Mouse (Mus musculus) spleen, postnatal 14 days (tissue): ENCODE results near the gene Zpbp.

Source experiments
- DNase-seq, 2 experiments: peaks; one replicate each; pipeline ENCODE4 v3.0.0; 2021 to 2022; ENCODE audit warnings: low spot score in 2 of 2

Zpbp gene

DNA sequence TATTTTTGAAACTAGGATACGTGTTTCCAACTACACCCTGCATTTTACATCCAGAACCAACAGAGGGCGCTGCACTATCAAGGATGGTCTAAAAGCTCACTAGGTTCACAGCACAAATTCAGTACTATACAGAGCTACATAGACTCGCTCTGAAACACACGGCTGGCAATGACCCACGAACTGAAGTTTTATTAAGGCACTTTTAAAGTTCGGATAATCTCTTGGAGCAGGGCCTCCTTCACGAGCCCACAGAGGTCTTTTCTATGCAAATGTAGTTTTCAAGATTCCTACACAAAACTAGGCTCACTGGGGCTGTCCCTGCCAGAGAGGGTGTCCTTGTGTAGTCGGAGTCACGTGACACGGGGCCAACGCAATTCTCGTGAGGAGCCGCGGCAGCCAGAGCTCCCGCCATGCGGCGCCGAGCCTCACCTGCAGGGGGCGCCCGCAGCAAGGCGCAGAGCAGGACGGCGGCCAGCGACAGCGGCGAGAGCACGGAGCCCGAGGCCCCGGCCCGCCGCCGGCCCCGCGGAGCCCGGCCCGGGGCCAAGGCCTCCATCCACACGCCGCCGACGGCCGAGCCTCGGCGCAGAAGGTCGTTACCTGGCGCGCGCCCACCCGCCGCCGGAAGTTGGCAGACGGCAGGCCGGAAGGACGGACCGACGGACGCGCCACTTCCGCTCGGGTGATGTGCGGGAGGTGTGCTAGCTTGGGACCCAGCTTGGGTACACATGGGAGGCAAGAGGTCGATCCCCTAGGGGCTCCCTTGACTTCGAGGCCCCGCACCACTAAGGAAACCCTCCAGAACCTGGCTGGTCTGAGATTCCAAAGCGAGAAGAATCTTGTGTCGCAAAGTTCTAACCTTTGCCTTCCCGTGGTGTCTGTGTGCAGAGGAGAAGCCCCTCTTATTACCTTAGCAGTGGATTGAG is at the start of gene Zpbp, which contains the start of gene Spata48:
Zpbp (minus strand) TSS at position 774 of the 926 bp plus-strand sequence.
Spata48 (plus strand) TSS at position 460 of the 926 bp plus-strand sequence.
- peak; percentile 84 to 90 for DNase-seq

DNA sequence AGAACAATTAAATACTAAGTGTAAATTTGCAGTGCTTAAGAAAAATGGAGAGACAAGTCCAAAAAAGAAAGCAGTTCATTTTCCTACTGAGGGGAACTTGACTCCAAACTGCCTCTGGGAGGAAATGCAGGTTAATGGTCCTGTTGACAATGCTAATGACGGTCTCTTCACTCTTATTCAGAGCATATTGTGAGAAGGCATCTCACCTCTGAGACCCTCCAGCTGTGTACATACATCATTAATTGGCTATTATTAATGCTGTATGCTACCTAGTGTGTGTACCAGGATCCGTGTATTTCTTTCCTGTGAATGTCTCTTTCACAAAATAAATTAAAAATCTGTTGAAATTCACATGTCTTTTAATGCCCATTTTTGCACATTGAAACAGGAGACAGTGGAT is 47.2 kb upstream of the Zpbp start:
- DNase-seq: no peak

DNA sequence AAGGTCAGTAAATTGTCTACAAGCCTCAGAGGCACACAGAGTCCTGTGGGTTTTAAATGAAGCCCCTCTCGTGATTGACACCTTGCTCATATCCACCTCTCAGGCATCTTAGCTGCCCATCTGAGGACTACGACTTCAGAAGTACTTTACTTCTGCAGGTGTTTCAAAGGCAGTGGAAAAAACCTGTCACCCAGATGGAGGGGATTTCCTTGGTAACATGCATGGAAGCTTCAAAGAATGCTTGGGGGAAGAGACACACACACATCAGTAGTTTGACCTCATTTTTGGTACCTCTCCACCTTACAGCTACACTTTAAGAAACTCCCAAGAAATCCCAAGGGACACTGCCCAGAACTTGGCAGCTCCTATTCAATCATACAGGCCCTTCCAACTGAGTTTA is 44.0 kb upstream of the Zpbp start:
- DNase-seq: no peak

DNA sequence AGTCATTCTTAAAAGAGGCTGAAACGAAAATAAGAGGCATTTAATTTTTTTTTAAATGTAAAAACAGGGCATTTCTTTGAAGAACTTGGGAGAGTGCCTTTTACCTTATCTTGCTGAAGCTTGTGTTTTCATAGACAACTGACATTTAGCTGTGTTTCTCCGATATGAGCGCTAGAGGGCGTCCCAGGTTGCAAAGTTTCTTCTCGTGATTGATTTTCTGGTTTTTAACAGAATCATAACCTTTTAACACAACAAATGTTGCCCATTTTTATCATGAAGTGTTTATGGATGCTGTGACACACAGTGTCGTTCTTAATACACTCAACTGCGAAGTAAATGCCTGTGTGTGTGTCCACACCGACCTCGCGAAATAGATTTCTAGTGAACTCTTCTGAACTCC is 37.7 kb upstream of the Zpbp start:
- DNase-seq: peak; percentile 21 to 48

DNA sequence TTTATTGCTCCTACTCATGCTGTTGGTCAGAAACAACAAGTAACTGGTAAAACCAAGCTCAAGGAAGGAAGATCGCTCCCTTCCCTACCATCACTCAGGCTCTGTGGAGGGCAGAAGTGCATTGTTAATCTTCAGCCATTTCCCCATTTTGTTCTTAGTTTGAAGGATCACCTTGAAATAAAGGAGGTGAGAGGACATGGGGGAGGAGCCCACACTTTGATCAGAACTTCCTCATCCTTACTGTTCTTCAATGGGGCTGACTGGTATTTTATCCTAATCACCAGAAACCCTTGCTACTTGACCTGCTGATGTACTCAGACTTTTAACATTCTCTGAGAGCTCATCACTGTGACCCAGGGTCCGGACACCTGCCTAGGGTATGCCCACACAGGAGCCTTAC is 33.5 kb upstream of the Zpbp start:
- no peak for DNase-seq

DNA sequence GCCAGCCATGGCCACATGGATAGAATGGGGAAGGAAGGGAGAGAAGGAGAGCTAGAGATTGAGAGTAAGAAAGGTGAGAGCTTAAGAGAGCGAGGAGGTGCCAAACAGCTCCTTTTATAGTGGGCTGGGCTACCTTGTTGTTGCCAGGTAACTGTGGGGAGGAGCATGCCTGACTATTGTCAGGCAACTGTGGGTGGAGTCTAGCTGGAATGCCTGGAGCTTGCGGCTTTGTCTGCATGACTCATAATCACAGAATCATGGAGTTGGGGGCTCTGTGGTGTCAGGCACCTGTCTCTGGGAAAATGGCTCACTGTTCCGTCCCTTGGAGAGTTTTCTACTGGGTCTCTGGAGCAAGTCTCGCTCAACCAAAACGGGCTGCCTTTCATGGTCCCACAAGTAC is 29.8 kb upstream of the Zpbp start:
- DNase-seq: no peak

DNA sequence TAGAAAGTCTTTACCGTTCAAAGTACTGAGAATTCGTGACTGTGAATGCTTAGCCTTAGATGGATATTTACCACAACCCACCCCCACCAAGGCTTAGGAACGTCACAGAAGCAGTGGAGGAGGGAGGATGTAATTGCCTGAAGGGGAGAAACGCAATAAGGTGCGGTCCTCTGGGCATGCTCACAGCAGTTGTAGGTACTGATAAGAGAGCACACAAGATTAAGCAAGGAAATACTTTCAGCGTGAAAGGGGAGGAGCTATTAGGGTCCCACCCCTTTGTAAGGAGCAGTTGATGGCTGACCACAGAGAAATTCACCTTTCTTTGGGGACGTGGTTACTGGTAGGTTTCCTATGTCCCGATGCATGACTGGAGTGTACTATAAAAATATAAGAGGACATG is 22.2 kb upstream of the Zpbp start:
- DNase-seq: no peak

DNA sequence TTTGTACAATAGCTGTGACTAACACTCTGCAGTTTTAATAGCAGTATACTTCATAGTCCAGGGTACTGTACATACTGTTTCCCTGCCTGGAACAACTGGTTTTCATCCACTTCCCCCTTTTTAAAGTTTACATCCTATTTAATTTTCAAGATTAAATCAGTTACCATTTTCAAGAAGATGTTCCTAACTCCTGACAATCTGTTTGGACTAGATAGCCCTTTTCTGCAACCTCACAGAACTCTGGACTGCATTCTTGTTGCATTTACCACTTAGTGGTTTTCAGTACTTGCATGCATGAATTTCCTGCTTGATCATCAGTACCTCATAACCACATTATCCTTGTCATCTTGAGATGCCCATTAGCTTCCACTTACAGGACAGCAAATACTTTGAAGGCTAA is 6.7 kb upstream of the Zpbp start:
- no peak for DNase-seq

DNA sequence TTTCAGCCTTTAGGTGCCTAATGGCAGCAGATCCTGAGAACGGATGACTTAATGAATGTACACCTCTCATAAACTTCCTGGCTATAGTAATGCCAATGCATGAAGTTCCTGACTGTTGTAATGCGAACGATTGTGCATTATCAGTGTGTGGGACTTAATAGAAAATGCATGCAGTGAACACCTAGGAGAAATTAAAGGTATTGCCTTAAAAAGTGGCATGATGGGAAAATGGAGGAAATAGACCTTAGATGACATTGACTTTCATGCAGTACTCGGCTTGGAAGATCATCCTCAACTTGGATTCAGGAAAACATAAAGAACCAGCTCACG is 318 bp upstream of the Zpbp start:
- DNase-seq: no peak

DNA sequence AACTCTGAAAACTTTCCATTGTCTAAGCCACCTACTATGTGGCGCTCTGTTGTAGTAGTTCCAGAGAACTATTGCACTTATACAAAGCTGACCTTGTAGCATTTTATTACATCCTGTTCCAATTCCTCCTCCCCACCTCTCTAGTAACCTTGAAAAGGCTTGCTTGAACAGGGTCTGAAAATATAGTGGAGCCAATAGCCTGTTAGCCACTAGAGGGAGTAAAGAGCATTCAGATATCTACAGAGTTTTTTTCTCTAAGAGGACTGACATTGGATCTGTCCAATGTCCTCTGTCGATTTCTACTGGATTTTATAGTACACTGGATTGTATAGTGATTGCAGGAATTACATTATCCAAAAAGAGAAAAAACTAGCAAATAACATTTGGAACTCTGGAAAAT is 7.2 kb downstream of the Zpbp start:
- DNase-seq: no peak

DNA sequence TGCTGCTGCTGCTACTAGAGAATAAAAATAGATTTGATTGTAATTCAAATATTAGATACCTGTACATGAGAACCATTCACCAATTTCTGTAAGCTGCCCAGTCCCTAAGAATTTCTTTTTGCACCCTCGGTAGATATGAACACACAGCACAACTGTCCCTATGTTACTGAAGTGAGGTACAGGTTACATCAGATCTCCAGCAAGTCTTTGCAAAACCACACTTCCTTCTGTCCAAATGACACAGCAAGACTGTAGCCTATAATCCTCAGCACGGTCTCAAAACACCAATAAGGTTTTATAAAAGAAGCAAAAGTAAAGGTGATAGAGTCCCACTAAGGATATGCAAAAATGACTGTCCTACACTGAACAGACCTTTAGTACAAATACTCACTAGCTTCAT is 44.9 kb downstream of the Zpbp start:
- no peak for DNase-seq

DNA sequence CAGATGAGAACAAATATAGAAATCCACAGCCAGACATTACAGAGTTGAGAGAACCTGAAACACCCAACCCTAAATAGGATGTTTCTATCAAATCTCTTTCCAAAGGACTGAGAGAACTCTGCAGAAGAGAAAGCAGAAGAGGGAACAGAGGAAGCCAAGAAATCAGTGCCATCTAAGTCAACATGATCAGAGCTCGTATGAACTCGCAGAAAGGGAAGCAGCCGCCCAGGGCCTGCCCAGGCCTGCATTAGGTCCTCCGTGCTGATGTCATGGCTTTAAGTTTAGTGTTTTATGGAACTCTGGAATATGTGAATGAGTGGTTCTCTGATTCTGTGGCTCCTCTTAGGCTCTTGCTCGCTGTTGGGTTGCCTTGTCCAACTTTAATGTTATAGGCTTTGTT is 48.0 kb downstream of the Zpbp start:
- DNase-seq: no peak

DNA sequence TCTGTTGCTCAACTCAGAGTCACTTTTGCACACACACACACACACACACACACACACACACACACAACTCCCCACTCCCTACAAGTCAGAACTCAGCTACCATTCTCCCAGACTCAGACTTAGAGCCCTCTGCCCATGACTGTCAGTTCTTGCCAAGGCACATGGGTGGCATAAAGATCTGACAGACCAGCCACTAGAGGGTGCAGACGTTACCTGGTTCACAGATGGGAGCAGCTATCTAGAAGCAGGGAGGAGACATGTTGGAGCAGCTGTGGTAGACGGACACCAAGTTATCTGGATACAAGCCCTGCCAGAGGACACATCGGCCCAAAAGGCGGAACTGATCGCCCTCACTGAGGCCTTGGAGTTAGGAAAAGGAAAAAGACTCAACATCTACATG is 67.5 kb downstream of the Zpbp start:
- no peak for DNase-seq

DNA sequence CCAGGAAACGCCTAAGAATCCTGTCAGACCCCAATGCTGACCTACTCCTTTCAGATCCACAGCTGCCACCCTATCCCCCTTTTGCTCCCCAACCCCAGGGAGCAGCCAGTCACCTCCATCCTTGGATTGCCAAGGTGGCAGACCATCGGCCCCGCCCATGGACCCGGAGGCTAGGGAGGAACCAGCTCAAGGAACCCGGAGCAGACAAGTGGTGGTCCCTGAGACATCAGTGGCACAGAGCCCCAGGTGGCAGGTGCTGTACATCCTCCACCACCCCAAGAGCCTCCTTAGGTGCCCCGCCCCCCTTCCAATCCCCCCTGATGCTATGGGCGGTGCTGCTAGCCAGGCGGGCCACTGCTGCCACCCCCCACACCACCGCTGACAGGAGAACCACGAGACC is 69.0 kb downstream of the Zpbp start:
- DNase-seq: no peak

DNA sequence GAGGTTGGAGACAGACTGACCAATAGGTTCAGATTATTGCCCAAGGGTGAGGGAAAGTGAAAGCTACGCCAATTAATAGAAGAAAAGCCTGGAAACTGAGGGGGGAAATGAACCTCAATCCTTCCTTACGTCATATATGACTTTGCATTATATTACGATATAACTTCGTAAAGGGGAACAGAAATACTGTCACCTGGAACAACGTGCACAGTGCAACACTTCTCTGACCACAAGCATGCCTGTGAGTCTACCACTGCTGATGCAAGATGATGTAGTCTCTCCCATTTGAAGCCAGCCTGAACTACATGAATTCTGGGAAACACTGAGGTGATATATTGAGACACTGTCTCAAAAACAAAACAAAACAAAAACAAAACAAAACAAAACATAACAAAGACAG is 90.9 kb downstream of the Zpbp start:
- DNase-seq: no peak

DNA sequence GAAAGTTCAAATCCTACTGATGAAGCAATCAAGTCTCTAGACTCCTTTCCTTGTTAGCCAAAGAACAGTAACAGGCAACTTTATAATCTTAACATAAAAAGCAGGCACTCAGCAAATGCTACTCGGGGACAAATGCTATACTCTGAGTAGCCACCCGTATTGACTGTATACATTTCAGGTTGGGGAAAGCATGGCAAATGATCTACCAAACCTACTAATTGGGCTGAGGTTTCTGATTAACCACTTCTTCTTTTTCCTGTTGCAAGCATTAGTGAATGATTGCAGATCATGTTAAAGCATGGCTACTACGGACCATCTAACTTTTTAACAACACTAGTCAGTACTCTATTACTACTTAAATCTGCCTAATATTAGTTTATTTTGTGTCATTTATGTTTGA is 178.7 kb downstream of the Zpbp start:
- DNase-seq: no peak

DNA sequence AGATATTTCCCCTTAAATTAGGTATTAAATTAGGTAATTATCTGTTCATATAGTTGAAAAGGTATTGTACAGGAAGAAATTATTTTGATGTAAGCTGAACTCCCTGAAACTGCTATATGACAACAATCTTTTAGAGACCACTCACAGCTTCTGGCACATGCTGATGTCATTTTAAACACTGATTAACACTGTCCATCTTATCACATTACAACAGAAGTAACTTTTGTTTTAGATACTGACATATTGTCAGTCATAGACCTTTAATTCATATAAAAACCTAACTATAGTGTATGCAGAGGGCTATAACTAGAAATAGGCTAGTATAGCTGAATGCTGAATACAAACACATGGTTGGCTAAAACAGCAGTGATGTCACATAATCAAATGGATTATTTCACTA is 182.1 kb downstream of the Zpbp start:
- DNase-seq: no peak

DNA sequence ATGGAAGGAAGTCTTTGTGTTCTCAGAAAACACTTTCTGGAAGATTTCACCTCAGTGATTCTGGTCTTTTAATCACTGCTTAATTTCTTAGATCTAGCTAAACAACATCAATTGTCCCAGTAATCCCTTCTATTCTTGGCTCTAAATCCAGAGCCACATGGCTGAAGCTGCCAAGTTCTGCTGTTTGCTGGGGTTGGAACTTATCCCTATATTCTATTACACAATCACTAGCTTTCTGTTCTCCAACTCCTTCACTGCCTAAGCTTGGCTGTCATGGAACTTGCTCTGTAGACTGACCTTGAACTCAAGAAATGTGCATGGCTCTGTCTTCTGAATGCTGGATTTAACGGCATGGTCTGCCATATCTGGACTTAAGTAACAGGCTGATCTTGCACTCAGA is 204.9 kb downstream of the Zpbp start:
- no peak for DNase-seq

DNA sequence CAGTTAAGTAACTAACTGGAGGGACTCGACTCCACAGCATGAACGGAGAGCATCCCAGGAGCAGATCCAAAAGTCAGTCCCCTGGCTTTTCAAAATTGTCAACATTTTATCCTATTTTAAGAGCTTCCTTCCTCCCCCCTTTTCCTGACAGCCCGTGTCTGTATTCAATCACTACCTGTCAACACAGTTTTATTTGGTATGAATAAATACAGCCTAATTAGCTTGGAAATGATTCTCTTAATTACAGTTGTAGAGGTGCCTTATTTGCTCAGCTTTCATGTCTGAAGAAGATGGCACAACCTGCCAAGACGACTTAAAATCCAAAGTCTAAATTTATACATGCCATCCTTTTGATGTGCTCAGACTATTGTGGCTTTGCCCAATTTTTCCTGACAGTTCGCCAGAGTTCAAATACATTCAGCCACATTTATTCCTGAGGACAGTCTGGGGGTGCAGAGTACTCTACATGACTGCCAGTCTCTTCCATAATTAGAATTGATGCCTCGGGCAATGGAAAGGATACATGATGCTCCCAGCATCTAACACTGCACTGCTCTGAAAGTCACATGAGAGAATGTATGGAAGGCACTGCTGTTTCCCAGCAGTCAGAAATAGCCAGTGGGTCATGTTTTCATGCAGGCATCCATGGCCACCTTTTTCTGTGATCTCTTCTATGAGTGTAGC is 219.4 kb downstream of the Zpbp start:
- no peak for DNase-seq

DNA sequence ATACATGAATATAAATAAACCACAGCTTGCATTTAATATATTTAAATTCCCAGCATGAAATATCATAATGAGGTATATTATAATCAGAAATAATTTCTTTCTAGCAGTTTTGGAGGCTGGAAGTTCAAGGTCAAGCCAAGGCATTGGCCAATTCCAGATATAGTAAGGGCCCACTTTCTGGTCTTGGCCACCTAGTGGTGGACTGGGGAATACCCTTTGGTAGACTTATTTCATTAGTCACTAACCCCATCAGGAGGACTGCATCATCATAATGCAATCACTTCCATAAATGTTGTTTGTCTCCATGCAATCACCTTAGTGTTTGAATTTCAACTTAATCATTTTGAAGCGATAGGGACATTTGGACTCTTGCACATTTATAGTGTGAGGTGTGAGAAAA is 222.9 kb downstream of the Zpbp start:
- DNase-seq: no peak
